Mouse (Mus musculus) forebrain, embryonic 15.5 days (tissue): Measurements from ENCODE around the gene Astn1. TPM values are rescaled to one million over a fixed set of nuclear protein-coding genes. Genes with fewer than 3 reads are reported as not detected.

Source experiments
- ATAC-seq: fragments of 200-750 bp; cut with Nextera tagmentation; replicated peaks from 2 replicates; pipeline ENCODE4 v1.8.0; 2017; ENCODE audit warnings: mild to moderate bottlenecking, moderate TSS enrichment, moderate library complexity
- H3K27ac ChIP-seq: fragments of 300-500 bp; sonication (generic); replicated peaks from 2 replicates; pipeline ENCODE4 v1.5.1; 2015; ENCODE audit warnings: mild to moderate bottlenecking, inconsistent platforms
- H3K27me3 ChIP-seq: fragments of 300-500 bp; sonication (generic); 2 replicates; pipeline ENCODE4 v1.6.1; 2015; ENCODE audit warnings: inconsistent platforms
- H3K36me3 ChIP-seq: fragments of 300-500 bp; sonication (generic); 2 replicates; pipeline ENCODE4 v1.6.1; 2015; ENCODE audit warnings: mild to moderate bottlenecking, inconsistent platforms
- H3K4me1 ChIP-seq: fragments of 300-500 bp; sonication (generic); 2 replicates; pipeline ENCODE4 v1.6.1; 2015; ENCODE audit warnings: inconsistent platforms
- H3K4me2 ChIP-seq: fragments of 300-500 bp; sonication (generic); replicated peaks from 2 replicates; pipeline ENCODE4 v1.6.1; 2015; ENCODE audit warnings: mild to moderate bottlenecking, inconsistent platforms
- H3K4me3 ChIP-seq: fragments of 300-500 bp; sonication (generic); 2 replicates; pipeline ENCODE4 v1.5.1; 2015; ENCODE audit warnings: mild to moderate bottlenecking, inconsistent platforms
- H3K9ac ChIP-seq: fragments of 300-500 bp; sonication (generic); replicated peaks from 2 replicates; pipeline ENCODE4 v1.6.1; 2015; ENCODE audit warnings: mild to moderate bottlenecking, inconsistent platforms
- H3K9me3 ChIP-seq: fragments of 300-500 bp; sonication (generic); 2 replicates; pipeline ENCODE4 v1.6.1; 2016; ENCODE audit warnings: inconsistent platforms
- WGBS: fragments of 180-500 bp; shearing (Covaris S2); methylation state at CpG from one replicate; pipeline ENCODE4 v1.1.7; 2015; ENCODE audit warnings: mixed read lengths; 5-methylcytosine and 5-hydroxymethylcytosine counted together
- polyA plus RNA-seq: library from polyadenylated mRNA; unstranded; fragments of >200 nt; fragmentation: Nextera tagmentation; extraction: Ambion mirVana; gene quantifications from 2 replicates; pipeline ENCODE4 v1.2.1, GENCODE M21; 2015

Astn1 gene
- polyA plus RNA-seq, 1 experiment from 2014 or later, result 35.2 TPM

- Histone ChIP-seq H3K9ac (no peak overlapping the region), H3K9me3 (no peaks in the 10 kb centered on the region), H3K27ac (no peak overlapping the region), H3K27me3 (no peaks in the 10 kb centered on the region), H3K4me2 (no peak overlapping the region), H3K36me3 (peaks cover 18% of the 10 kb centered on the region; the same call in 1 of the 2 replicates), H3K4me3 (no peak overlapping the region), H3K4me1 (peaks cover 8% of the 10 kb centered on the region; the same call in 1 of the 2 replicates)
- ATAC-seq, result no peak
- WGBS, result 88% methylated on average over 3 of the region's 3 CpGs
Measured at GRCm38 (mm10) chr1:158383210-158383609, 21.1 kb downstream of the Astn1 start.

- Histone ChIP-seq H3K27me3 (no peaks in the 10 kb centered on the region), H3K9me3 (no peaks in the 10 kb centered on the region), H3K27ac (no peak overlapping the region), H3K4me3 (no peak overlapping the region), H3K4me2 (no peak overlapping the region), H3K4me1 (peaks cover 8% of the 10 kb centered on the region; the same call in 1 of the 2 replicates), H3K9ac (no peak overlapping the region), H3K36me3 (peaks cover 15% of the 10 kb centered on the region; the same call in 1 of the 2 replicates)
- ATAC-seq, result no peak
- WGBS, result 97% methylated on average over 2 of the region's 2 CpGs
Measured at GRCm38 (mm10) chr1:158385311-158385710, 23.2 kb downstream of the Astn1 start.

- 14% methylated on average over 3 of the region's 3 CpGs for WGBS
- no peak for ATAC-seq
Measured at GRCm38 (mm10) chr1:158386781-158387180, 24.7 kb downstream of the Astn1 start.

GRCm38 (mm10) chr1:158388995-158389394 lies 26.9 kb downstream of the Astn1 start:
- no peak for ATAC-seq
- no peaks in the 10 kb centered on the region for H3K27me3 ChIP-seq
- H3K36me3 ChIP-seq, result peaks cover 12% of the 10 kb centered on the region; the same call in 1 of the 2 replicates
- H3K27ac ChIP-seq, result no peak overlapping the region
- no peak overlapping the region for H3K4me2 ChIP-seq
- H3K9me3 ChIP-seq, result no peaks in the 10 kb centered on the region
- no peak overlapping the region for H3K9ac ChIP-seq
- no peak overlapping the region for H3K4me3 ChIP-seq
- H3K4me1 ChIP-seq, result peaks cover 15% of the 10 kb centered on the region
- 95% methylated on average over 4 of the region's 4 CpGs for WGBS

More at GRCm38 (mm10) chr1:158386781-158387180, 24.7 kb downstream of the Astn1 start:
- peaks cover 15% of the 10 kb centered on the region; the same call in 1 of the 2 replicates for H3K36me3 ChIP-seq
- no peaks in the 10 kb centered on the region for H3K27me3 ChIP-seq
- no peak overlapping the region for H3K9ac ChIP-seq
- H3K4me1 ChIP-seq, result peaks cover 13% of the 10 kb centered on the region; the same call in 1 of the 2 replicates
- H3K4me3 ChIP-seq, result no peak overlapping the region
- no peak overlapping the region for H3K27ac ChIP-seq
- H3K4me2 ChIP-seq, result no peak overlapping the region
- no peaks in the 10 kb centered on the region for H3K9me3 ChIP-seq

- no peak overlapping the region for H3K4me3 ChIP-seq
- ATAC-seq, result no peak
- peak overlapping the region; percentile 57 for H3K27ac ChIP-seq
- peaks cover 9% of the 10 kb centered on the region; the same call in 1 of the 2 replicates for H3K36me3 ChIP-seq
- peaks cover 18% of the 10 kb centered on the region for H3K4me1 ChIP-seq
- H3K27me3 ChIP-seq, result no peaks in the 10 kb centered on the region
- 66% methylated on average over 4 of the region's 4 CpGs for WGBS
- no peaks in the 10 kb centered on the region for H3K9me3 ChIP-seq
- no peak overlapping the region for H3K4me2 ChIP-seq
- H3K9ac ChIP-seq, result no peak overlapping the region
Measured at GRCm38 (mm10) chr1:158390693-158391092, 28.6 kb downstream of the Astn1 start.

- Histone ChIP-seq H3K9ac (no peak overlapping the region), H3K4me2 (no peak overlapping the region), H3K36me3 (no peaks in the 10 kb centered on the region), H3K9me3 (no peaks in the 10 kb centered on the region), H3K4me3 (no peak overlapping the region), H3K27ac (no peak overlapping the region), H3K4me1 (peaks cover 24% of the 10 kb centered on the region), H3K27me3 (no peaks in the 10 kb centered on the region)
- 89% methylated on average over 2 of the region's 2 CpGs for WGBS
- ATAC-seq, result no peak
Measured at GRCm38 (mm10) chr1:158397058-158397457, 35.0 kb downstream of the Astn1 start.

GRCm38 (mm10) chr1:158400898-158401297 lies 38.8 kb downstream of the Astn1 start:
- Histone ChIP-seq H3K9ac (no peak overlapping the region), H3K27ac (peak overlapping the region; percentile 52), H3K36me3 (no peaks in the 10 kb centered on the region), H3K9me3 (no peaks in the 10 kb centered on the region), H3K27me3 (no peaks in the 10 kb centered on the region), H3K4me1 (peaks cover 29% of the 10 kb centered on the region), H3K4me3 (no peak overlapping the region), H3K4me2 (no peak overlapping the region)
- WGBS, result 26% methylated on average over 2 of the region's 2 CpGs
- ATAC-seq, result peak; percentile 84

- H3K27me3 ChIP-seq, result no peaks in the 10 kb centered on the region
- no peak overlapping the region for H3K4me3 ChIP-seq
- 36% methylated on average over 10 of the region's 10 CpGs for WGBS
- no peak for ATAC-seq
- H3K4me2 ChIP-seq, result no peak overlapping the region
- H3K4me1 ChIP-seq, result peaks cover 43% of the 10 kb centered on the region
- no peaks in the 10 kb centered on the region for H3K36me3 ChIP-seq
- H3K9me3 ChIP-seq, result no peaks in the 10 kb centered on the region
- peak overlapping the region; percentile 44; the same call in 1 of the 2 replicates for H3K27ac ChIP-seq
- H3K9ac ChIP-seq, result no peak overlapping the region
Measured at GRCm38 (mm10) chr1:158405899-158406769, 44.1 kb downstream of the Astn1 start.

GRCm38 (mm10) chr1:158408124-158408523 lies 46.1 kb downstream of the Astn1 start:
- Histone ChIP-seq H3K27me3 (no peaks in the 10 kb centered on the region), H3K9ac (no peak overlapping the region), H3K9me3 (no peaks in the 10 kb centered on the region), H3K4me1 (peaks cover 44% of the 10 kb centered on the region), H3K36me3 (no peaks in the 10 kb centered on the region), H3K27ac (no peak overlapping the region), H3K4me2 (no peak overlapping the region), H3K4me3 (no peak overlapping the region)
- WGBS, result 56% methylated on average over 2 of the region's 2 CpGs
- ATAC-seq, result peak; percentile 70; the same call in 1 of the 2 replicates

GRCm38 (mm10) chr1:158411146-158411545 lies 49.1 kb downstream of the Astn1 start:
- H3K4me2 ChIP-seq, result no peak overlapping the region
- H3K27me3 ChIP-seq, result no peaks in the 10 kb centered on the region
- H3K27ac ChIP-seq, result no peak overlapping the region
- no peaks in the 10 kb centered on the region for H3K9me3 ChIP-seq
- no peaks in the 10 kb centered on the region for H3K36me3 ChIP-seq
- no peak for ATAC-seq
- H3K9ac ChIP-seq, result no peak overlapping the region
- H3K4me3 ChIP-seq, result no peak overlapping the region
- 67% methylated on average over 3 of the region's 3 CpGs for WGBS
- peaks cover 33% of the 10 kb centered on the region for H3K4me1 ChIP-seq

GRCm38 (mm10) chr1:158414198-158414597 lies 52.1 kb downstream of the Astn1 start:
- H3K4me2 ChIP-seq, result no peak overlapping the region
- WGBS, result 90% methylated on average over 2 of the region's 2 CpGs
- no peak overlapping the region for H3K27ac ChIP-seq
- peaks cover 7% of the 10 kb centered on the region; the same call in 1 of the 2 replicates for H3K4me1 ChIP-seq
- H3K4me3 ChIP-seq, result no peak overlapping the region
- no peaks in the 10 kb centered on the region for H3K9me3 ChIP-seq
- no peaks in the 10 kb centered on the region for H3K36me3 ChIP-seq
- H3K27me3 ChIP-seq, result no peaks in the 10 kb centered on the region
- no peak overlapping the region for H3K9ac ChIP-seq
- peak; percentile 70 for ATAC-seq

- no peaks in the 10 kb centered on the region for H3K9me3 ChIP-seq
- H3K4me3 ChIP-seq, result no peak overlapping the region
- H3K4me1 ChIP-seq, result 0 out of 2 replicates have a peak, but pooled peaks cover 4% of the 10 kb centered on the region
- no peak for ATAC-seq
- H3K27me3 ChIP-seq, result no peaks in the 10 kb centered on the region
- H3K27ac ChIP-seq, result no peak overlapping the region
- WGBS, result 76% methylated on average over 8 of the region's 8 CpGs
- no peak overlapping the region for H3K4me2 ChIP-seq
- no peaks in the 10 kb centered on the region for H3K36me3 ChIP-seq
- no peak overlapping the region for H3K9ac ChIP-seq
Measured at GRCm38 (mm10) chr1:158421451-158421850, 59.4 kb downstream of the Astn1 start.
